Mouse (Mus musculus) heart, postnatal 10 days (tissue): ENCODE data around the gene Fabp6. TPM values are rescaled to one million over a fixed set of nuclear protein-coding genes. Genes with fewer than 3 reads are reported as not detected.

ENCODE experiments used
- DNase-seq, 2 experiments: peaks; one replicate each; pipeline ENCODE4 v3.0.0; 2021
- intact Hi-C: fragments of 180-260 bp; cut with DNase I; formaldehyde crosslinking; loops from one replicate; pipeline ENCODE4 v1.15.1; 2025
- total RNA-seq, 2 experiments: library from RNA; stranded (reverse); gene quantifications; 2 replicates each; pipeline ENCODE4 v1.2.3; 2021

The Fabp6 gene
- total RNA-seq, 2 experiments from 2014 or later: not detected

- no peak for DNase-seq
- intact Hi-C loops: no loop called here
These were observed 3.6 kb upstream of the Fabp6 start for GRCm38 (mm10) chr11:43604891-43605290.

GRCm38 (mm10) chr11:43604207-43604606 lies 2.9 kb upstream of the Fabp6 start:
- intact Hi-C loops: no loop called here
- DNase-seq: no peak

GRCm38 (mm10) chr11:43589530-43590072 lies 11.7 kb downstream of the Fabp6 start:
- DNase-seq: no peak
- intact Hi-C loops: no loop called here

GRCm38 (mm10) chr11:43586324-43587090 lies 14.8 kb downstream of the Fabp6 start, which contains the start of gene 4933415A04Rik:
Gene 4933415A04Rik (plus strand): TSS chr11:43587040.
- DNase-seq: peak; percentile 83 to 92
- intact Hi-C loops: loop anchor here (1.0 to 2.0 kb wide), 2 partner anchors 58 to 92 kb away; partner anchors contain the start of gene Ccnjl

GRCm38 (mm10) chr11:43585211-43586005 lies 15.9 kb downstream of the Fabp6 start:
- DNase-seq: no peak
- intact Hi-C loops: loop anchor here (1.0 to 2.0 kb wide), 2 partner anchors 57 to 91 kb away; partner anchors contain the start of gene Ccnjl

- no peak for DNase-seq
- intact Hi-C loops: no loop called here
These were observed 23.4 kb downstream of the Fabp6 start for GRCm38 (mm10) chr11:43577713-43578478.

- no peak for DNase-seq
These were observed 25.8 kb downstream of the Fabp6 start for GRCm38 (mm10) chr11:43575376-43576151.

GRCm38 (mm10) chr11:43575061-43575375 lies 26.3 kb downstream of the Fabp6 start:
- DNase-seq: no peak
- intact Hi-C loops: no loop called here

More at GRCm38 (mm10) chr11:43575376-43576151, 25.8 kb downstream of the Fabp6 start:
- intact Hi-C loops: no loop called here

GRCm38 (mm10) chr11:43569595-43569994 lies 31.7 kb downstream of the Fabp6 start:
- DNase-seq: peak; percentile 93
- intact Hi-C loops: loop anchor here (2.0 to 5.0 kb wide), 3 partner anchors 21 to 77 kb away; partner anchors contain the start of gene Ccnjl

- intact Hi-C loops: loop anchor here (2.0 to 5.0 kb wide), 3 partner anchors 20 to 77 kb away; partner anchors contain the start of gene Ccnjl
- DNase-seq: no peak
These were observed 32.2 kb downstream of the Fabp6 start for GRCm38 (mm10) chr11:43569188-43569587.

GRCm38 (mm10) chr11:43568263-43568662 lies 33.1 kb downstream of the Fabp6 start:
- peak; percentile 33 to 59 for DNase-seq
- intact Hi-C loops: loop anchor here (2.0 to 5.0 kb wide), 3 partner anchors 19 to 76 kb away; partner anchors contain the start of gene Ccnjl

GRCm38 (mm10) chr11:43566696-43567095 lies 34.6 kb downstream of the Fabp6 start:
- DNase-seq: peak; percentile 30 to 32
- intact Hi-C loops: loop anchor here (5.0 kb wide), 2 partner anchors 39 to 74 kb away; partner anchors contain the start of gene Ccnjl

GRCm38 (mm10) chr11:43565852-43566251 lies 35.5 kb downstream of the Fabp6 start:
- intact Hi-C loops: loop anchor here (5.0 kb wide), 2 partner anchors 39 to 74 kb away; partner anchors contain the start of gene Ccnjl
- DNase-seq: no peak

- no peak for DNase-seq
- intact Hi-C loops: loop anchor here (5.0 kb wide), 2 partner anchors 38 to 73 kb away; partner anchors contain the start of gene Ccnjl
These were observed 35.9 kb downstream of the Fabp6 start for GRCm38 (mm10) chr11:43565414-43565813.

GRCm38 (mm10) chr11:43563654-43564244 lies 37.6 kb downstream of the Fabp6 start:
- intact Hi-C loops: no loop called here
- DNase-seq: no peak

- no peak for DNase-seq
- intact Hi-C loops: no loop called here
These were observed 41.6 kb downstream of the Fabp6 start for GRCm38 (mm10) chr11:43559515-43560292.

- no peak for DNase-seq
- intact Hi-C loops: no loop called here
These were observed 44.8 kb downstream of the Fabp6 start for GRCm38 (mm10) chr11:43556538-43556937.

GRCm38 (mm10) chr11:43552675-43553074 lies 48.7 kb downstream of the Fabp6 start:
- intact Hi-C loops: no loop called here
- no peak for DNase-seq
